Mouse (Mus musculus) hindbrain, embryonic 16.5 days (tissue): ENCODE data around the gene Ephx4. TPM values are rescaled to one million over a fixed set of nuclear protein-coding genes. Genes with fewer than 3 reads are reported as not detected.
A peak's percentile ranks its signal among the peaks of the same experiment; 100 is the strongest.

Source experiments
- ATAC-seq: fragments of 200-750 bp; cut with Nextera tagmentation; 2 replicates; pipeline ENCODE4 v1.8.0; 2017; ENCODE audit warnings: moderate TSS enrichment, moderate library complexity
- H3K27ac ChIP-seq: fragments of 300-500 bp; sonication (generic); 2 replicates; pipeline ENCODE4 v1.5.1; 2014; ENCODE audit warnings: low read depth, mild to moderate bottlenecking, control low read depth, low read length, moderate library complexity
- H3K27me3 ChIP-seq: fragments of 300-500 bp; sonication (generic); replicated peaks from 2 replicates; pipeline ENCODE4 v1.6.1; 2014; ENCODE audit warnings: low read length; ENCODE audit not compliant: control insufficient read depth, insufficient read depth
- H3K36me3 ChIP-seq: fragments of 300-500 bp; sonication (generic); 2 replicates; pipeline ENCODE4 v1.6.1; 2014; ENCODE audit warnings: mild to moderate bottlenecking, low read length, moderate library complexity, mixed read lengths; ENCODE audit not compliant: control insufficient read depth, insufficient read depth
- H3K4me1 ChIP-seq: fragments of 300-500 bp; sonication (generic); 2 replicates; pipeline ENCODE4 v1.6.1; 2014; ENCODE audit warnings: low read depth, low read length; ENCODE audit not compliant: control insufficient read depth, insufficient read depth
- H3K4me2 ChIP-seq: fragments of 300-500 bp; sonication (generic); 2 replicates; pipeline ENCODE4 v1.6.1; 2014; ENCODE audit warnings: mild to moderate bottlenecking, low read length, control low read depth, moderate library complexity
- H3K4me3 ChIP-seq: fragments of 300-500 bp; sonication (generic); 2 replicates; pipeline ENCODE4 v1.5.1; 2014; ENCODE audit warnings: mild to moderate bottlenecking, low read length, control low read depth, moderate library complexity
- H3K9ac ChIP-seq: fragments of 300-500 bp; sonication (generic); 2 replicates; pipeline ENCODE4 v1.6.1; 2014; ENCODE audit warnings: low read depth, mild to moderate bottlenecking, control low read depth, low read length, moderate library complexity
- H3K9me3 ChIP-seq: fragments of 300-500 bp; sonication (generic); 2 replicates; pipeline ENCODE4 v1.6.1; 2014; ENCODE audit warnings: mild to moderate bottlenecking, low read length, moderate library complexity; ENCODE audit not compliant: control insufficient read depth
- WGBS: fragments of 180-500 bp; shearing (Covaris S2); extraction: QIAGEN DNeasy Blood & Tissue Kit; methylation state at CpG from one replicate; pipeline ENCODE4 v1.1.7; 2014; 5-methylcytosine and 5-hydroxymethylcytosine counted together
- polyA plus RNA-seq: library from polyadenylated mRNA; unstranded; fragments of >200 nt; fragmentation: Nextera tagmentation; extraction: Ambion mirVana; gene quantifications from 2 replicates; pipeline ENCODE4 v1.2.1, GENCODE M21; 2015

The Ephx4 gene
- polyA plus RNA-seq: 3.0 and 3.1 TPM in 2 replicates

DNA sequence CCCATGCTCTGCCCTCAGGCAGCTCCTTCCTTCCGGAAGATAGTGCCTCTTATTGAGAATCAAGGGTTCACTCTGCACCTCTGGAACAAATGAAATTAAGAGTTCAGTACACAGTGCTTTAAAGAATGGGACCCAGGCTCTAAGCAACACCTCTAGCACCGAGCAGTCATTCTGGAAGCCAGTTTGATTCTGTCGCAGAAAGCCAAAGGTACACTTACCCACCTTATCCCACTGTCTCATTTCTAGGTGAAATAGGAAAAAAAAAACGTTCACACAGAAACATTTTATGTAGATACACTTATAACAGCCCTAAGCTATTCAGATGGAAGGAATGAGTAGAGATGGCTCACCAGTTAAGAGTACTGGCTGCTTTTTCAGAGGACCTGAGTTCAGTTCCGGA is at the start of gene Ephx4:
Ephx4 (plus strand) TSS at position 301 of the 400 bp plus-strand sequence.
- ATAC-seq: no peak
- WGBS: 14% methylated on average over 5 of the region's 5 CpGs
- peak within 1 kb of the TSS; percentile 47 for H3K4me3 ChIP-seq

GRCm38 (mm10) chr5:107353981-107354380 is 48.6 kb upstream of the Ephx4 start:
- no peaks in the 10 kb centered on the region for H3K27me3 ChIP-seq
- no peak for ATAC-seq
- no peaks in the 10 kb centered on the region for H3K36me3 ChIP-seq
- WGBS: 60% methylated on average over 3 of the region's 3 CpGs
- H3K9me3 ChIP-seq: no peaks in the 10 kb centered on the region
- H3K27ac ChIP-seq: no peak overlapping the region
- H3K4me3 ChIP-seq: no peak overlapping the region
- no peak overlapping the region for H3K4me2 ChIP-seq
- no peak overlapping the region for H3K9ac ChIP-seq
- H3K4me1 ChIP-seq: no peaks in the 10 kb centered on the region

More for the DNA sequence above, at the start of gene Ephx4:
- H3K4me1 ChIP-seq: no peaks in the 10 kb centered on the region; the same call in 1 of the 2 replicates
- H3K9ac ChIP-seq: peak within 1 kb of the TSS; percentile 58
- no peaks in the 10 kb centered on the region for H3K9me3 ChIP-seq
- H3K36me3 ChIP-seq: no peaks in the 10 kb centered on the region
- no peak within 1 kb of the TSS for H3K27ac ChIP-seq
- H3K27me3 ChIP-seq: no peaks in the 10 kb centered on the region
- H3K4me2 ChIP-seq: peak within 1 kb of the TSS; percentile 94

GRCm38 (mm10) chr5:107355801-107356200 is 46.7 kb upstream of the Ephx4 start:
- H3K4me2 ChIP-seq: no peak overlapping the region
- H3K27me3 ChIP-seq: no peaks in the 10 kb centered on the region
- H3K9ac ChIP-seq: no peak overlapping the region
- H3K9me3 ChIP-seq: no peaks in the 10 kb centered on the region
- WGBS: no CpG with 5 or more reads among the region's 1 CpGs
- no peak for ATAC-seq
- no peaks in the 10 kb centered on the region for H3K36me3 ChIP-seq
- no peak overlapping the region for H3K27ac ChIP-seq
- H3K4me1 ChIP-seq: peaks cover 3% of the 10 kb centered on the region; the same call in 1 of the 2 replicates
- H3K4me3 ChIP-seq: no peak overlapping the region

DNA sequence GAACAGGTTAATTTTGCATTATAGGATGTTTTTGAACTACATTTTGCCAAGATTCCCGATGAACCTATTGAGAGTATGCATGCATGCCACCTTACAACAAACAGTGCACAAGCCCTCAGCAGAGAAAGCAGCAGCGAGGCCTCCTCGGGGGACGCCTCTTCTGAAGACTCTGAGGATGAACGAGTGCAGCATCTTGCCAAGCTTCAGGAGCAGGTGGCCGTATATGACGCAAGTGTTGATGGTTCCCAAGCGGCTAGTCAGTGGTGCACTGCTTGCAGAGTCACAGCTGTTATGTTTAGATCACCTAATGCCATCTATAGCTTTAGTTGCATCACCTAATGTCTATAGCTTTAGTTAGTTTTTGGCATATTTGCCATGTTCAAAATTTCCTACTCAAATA is 44.8 kb upstream of the Ephx4 start:
- Histone ChIP-seq H3K27me3 (no peaks in the 10 kb centered on the region), H3K9ac (no peak overlapping the region), H3K4me1 (peaks cover 3% of the 10 kb centered on the region; the same call in 1 of the 2 replicates), H3K36me3 (no peaks in the 10 kb centered on the region), H3K4me3 (no peak overlapping the region), H3K27ac (no peak overlapping the region), H3K4me2 (no peak overlapping the region), H3K9me3 (no peaks in the 10 kb centered on the region)
- no peak for ATAC-seq
- 78% methylated on average over 8 of the region's 8 CpGs for WGBS

DNA sequence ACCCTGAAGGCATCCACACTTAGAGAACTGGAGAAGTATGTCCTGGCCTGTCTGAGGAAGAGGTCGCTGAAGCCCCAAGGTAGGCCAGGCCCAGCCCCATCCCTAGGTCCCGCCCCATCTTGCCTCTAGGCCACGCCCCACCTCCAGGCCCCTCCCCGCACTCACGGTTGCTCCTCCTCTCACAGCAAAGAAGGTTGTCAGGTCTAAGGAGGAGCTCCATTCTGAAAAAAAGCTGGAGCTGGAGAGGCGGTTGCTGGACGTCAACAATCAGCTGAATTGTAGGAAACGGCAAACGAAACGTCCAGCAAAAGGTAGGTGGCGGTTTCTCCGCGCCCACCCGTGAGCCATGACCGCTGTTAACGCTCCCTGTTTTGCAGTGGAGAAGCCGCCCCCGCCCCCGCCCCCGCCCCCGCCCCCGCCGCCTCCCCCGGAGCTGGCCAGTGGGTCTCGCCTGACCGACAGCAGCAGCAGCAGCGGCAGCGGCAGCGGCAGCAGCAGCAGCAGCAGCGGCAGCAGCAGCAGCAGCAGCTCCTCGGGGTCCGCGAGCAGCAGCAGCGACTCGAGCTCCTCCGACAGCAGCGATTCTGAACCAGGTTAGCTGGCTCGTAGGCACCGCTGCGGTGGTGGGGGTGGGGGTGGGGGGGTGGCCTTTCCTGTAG is 43.0 kb upstream of the Ephx4 start:
- peak; percentile 99 for ATAC-seq
- Histone ChIP-seq H3K4me1 (peaks cover 3% of the 10 kb centered on the region; the same call in 1 of the 2 replicates), H3K4me3 (peak overlapping the region; percentile 67), H3K9me3 (no peaks in the 10 kb centered on the region), H3K4me2 (peak overlapping the region; percentile 62), H3K27ac (peak overlapping the region; percentile 78), H3K9ac (peak overlapping the region; percentile 71), H3K27me3 (no peaks in the 10 kb centered on the region), H3K36me3 (no peaks in the 10 kb centered on the region)
- under 1% methylated on average over 32 of the region's 40 CpGs for WGBS

GRCm38 (mm10) chr5:107360054-107360730 is 42.3 kb upstream of the Ephx4 start:
- ATAC-seq: peak; percentile 1; the same call in 1 of the 2 replicates
- Histone ChIP-seq H3K27ac (peak overlapping the region; percentile 78), H3K36me3 (no peaks in the 10 kb centered on the region), H3K9ac (peak overlapping the region; percentile 71), H3K4me3 (peak overlapping the region; percentile 67), H3K27me3 (no peaks in the 10 kb centered on the region), H3K9me3 (no peaks in the 10 kb centered on the region), H3K4me1 (peaks cover 3% of the 10 kb centered on the region; the same call in 1 of the 2 replicates), H3K4me2 (peak overlapping the region; percentile 62)
- WGBS: 12% methylated on average over 9 of the region's 9 CpGs

GRCm38 (mm10) chr5:107370040-107370439 is 32.5 kb upstream of the Ephx4 start:
- no peak overlapping the region for H3K4me3 ChIP-seq
- no peak overlapping the region for H3K9ac ChIP-seq
- no peak for ATAC-seq
- H3K4me1 ChIP-seq: no peaks in the 10 kb centered on the region
- H3K4me2 ChIP-seq: no peak overlapping the region
- no peaks in the 10 kb centered on the region for H3K9me3 ChIP-seq
- no peak overlapping the region for H3K27ac ChIP-seq
- no peaks in the 10 kb centered on the region for H3K27me3 ChIP-seq
- 0 out of 2 replicates have a peak, but pooled peaks cover 2% of the 10 kb centered on the region for H3K36me3 ChIP-seq
- WGBS: 55% methylated on average over 3 of the region's 3 CpGs

DNA sequence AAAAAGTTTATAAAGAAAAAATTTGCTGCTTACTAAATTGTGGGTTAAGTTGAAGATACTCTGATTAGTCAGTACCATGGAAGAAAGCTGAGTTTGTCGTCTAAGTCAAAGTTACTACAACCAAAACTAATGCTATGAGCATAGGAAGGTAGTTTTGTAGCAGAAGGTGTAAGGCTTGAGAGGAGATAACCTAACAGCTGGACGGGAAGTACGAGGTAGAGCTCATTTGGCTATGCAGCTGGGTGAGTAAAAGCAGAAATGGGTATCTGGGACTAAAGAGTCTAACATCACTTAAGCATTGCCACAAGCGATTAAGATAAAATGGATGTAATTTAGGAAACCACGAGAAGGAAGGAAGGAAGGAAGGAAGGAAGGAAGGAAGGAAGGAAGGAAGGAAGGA is 31.2 kb upstream of the Ephx4 start:
- no peak for ATAC-seq
- Histone ChIP-seq H3K4me3 (no peak overlapping the region), H3K9ac (no peak overlapping the region), H3K9me3 (no peaks in the 10 kb centered on the region), H3K4me2 (no peak overlapping the region), H3K36me3 (0 out of 2 replicates have a peak, but pooled peaks cover 2% of the 10 kb centered on the region), H3K27ac (no peak overlapping the region), H3K27me3 (no peaks in the 10 kb centered on the region), H3K4me1 (no peaks in the 10 kb centered on the region)
- WGBS: 89% methylated on average over 5 of the region's 5 CpGs

DNA sequence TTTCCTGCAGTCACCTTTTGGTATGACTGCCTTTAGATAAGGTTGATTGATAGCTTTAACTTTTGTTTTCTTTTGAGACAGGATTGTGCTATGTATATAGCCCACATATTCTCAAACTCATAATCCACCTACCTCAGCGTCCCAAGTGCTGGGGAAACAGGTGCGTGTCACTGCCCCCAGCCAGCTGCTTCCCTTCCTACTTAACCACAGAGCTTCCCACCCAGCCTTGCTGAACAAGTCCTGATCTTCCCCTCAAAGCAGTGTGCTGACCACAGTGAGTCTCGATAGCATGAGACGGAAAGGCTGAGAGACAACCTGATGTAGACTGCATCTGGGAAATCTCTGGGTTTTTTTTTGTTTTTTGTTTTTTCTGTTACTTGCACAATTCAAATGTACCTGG is 29.3 kb upstream of the Ephx4 start:
- Histone ChIP-seq H3K4me1 (no peaks in the 10 kb centered on the region), H3K36me3 (peaks cover 4% of the 10 kb centered on the region; the same call in 1 of the 2 replicates), H3K27ac (no peak overlapping the region), H3K9ac (no peak overlapping the region), H3K4me2 (no peak overlapping the region), H3K4me3 (no peak overlapping the region), H3K27me3 (no peaks in the 10 kb centered on the region), H3K9me3 (no peaks in the 10 kb centered on the region)
- 90% methylated on average over 4 of the region's 4 CpGs for WGBS
- no peak for ATAC-seq
